Mouse (Mus musculus) lung, postnatal 0 days (tissue): ENCODE results near the gene B4galt5. TPM values are rescaled to one million over a fixed set of nuclear protein-coding genes. Genes with fewer than 3 reads are reported as not detected.

Experiments
- ATAC-seq: fragments of 200-750 bp; cut with Nextera tagmentation; 2 replicates; pipeline ENCODE4 v1.8.0; 2017; ENCODE audit warnings: moderate library complexity
- DNase-seq: peaks from one replicate; pipeline ENCODE4 v3.0.0-alpha.2; 2016; ENCODE audit warnings: low spot score
- H3K27ac ChIP-seq: fragments of 300-500 bp; sonication (generic); 2 replicates; pipeline ENCODE4 v1.5.1; 2014; ENCODE audit warnings: antibody characterized with exemption, mild to moderate bottlenecking, low read length, mixed read lengths
- H3K27me3 ChIP-seq: fragments of 300-500 bp; sonication (generic); replicated peaks from 2 replicates; pipeline ENCODE4 v1.6.1; 2014; ENCODE audit warnings: low read length, mixed read lengths; ENCODE audit not compliant: insufficient read depth
- H3K36me3 ChIP-seq: fragments of 300-500 bp; sonication (generic); 2 replicates; pipeline ENCODE4 v1.6.1; 2014; ENCODE audit warnings: low read length, mixed read lengths; ENCODE audit not compliant: insufficient read depth
- H3K4me1 ChIP-seq: fragments of 300-500 bp; sonication (generic); 2 replicates; pipeline ENCODE4 v1.6.1; 2014; ENCODE audit warnings: antibody characterized with exemption, low read depth, low read length, mixed read lengths; ENCODE audit not compliant: insufficient read depth
- H3K4me2 ChIP-seq: fragments of 300-500 bp; sonication (generic); replicated peaks from 2 replicates; pipeline ENCODE4 v1.6.1; 2014; ENCODE audit warnings: low read depth, mild to moderate bottlenecking, low read length, moderate library complexity, mixed read lengths
- H3K4me3 ChIP-seq: fragments of 300-500 bp; sonication (generic); 2 replicates; pipeline ENCODE4 v1.5.1; 2014; ENCODE audit warnings: low read depth, low read length
- H3K9ac ChIP-seq: fragments of 300-500 bp; sonication (generic); replicated peaks from 2 replicates; pipeline ENCODE4 v1.6.1; 2014; ENCODE audit warnings: low read depth, mild to moderate bottlenecking
- H3K9me3 ChIP-seq: fragments of 300-500 bp; sonication (generic); 2 replicates; pipeline ENCODE4 v1.6.1; 2016; ENCODE audit warnings: low read length, mixed read lengths
- CTCF ChIP-seq: IDR thresholded peaks from 2 replicates; pipeline ENCODE4 v1.5.1; 2016; ENCODE audit warnings: antibody characterized with exemption, mild to moderate bottlenecking
- EP300 ChIP-seq: IDR thresholded peaks from 2 replicates; pipeline ENCODE4 v1.6.1; 2016; ENCODE audit warnings: antibody characterized with exemption, mild to moderate bottlenecking, control low read depth
- WGBS: fragments of 180-500 bp; shearing (Covaris S2); extraction: QIAGEN DNeasy Blood & Tissue Kit; methylation state at CpG from one replicate; pipeline ENCODE4 v1.1.7; 2014; 5-methylcytosine and 5-hydroxymethylcytosine counted together
- polyA plus RNA-seq: library from polyadenylated mRNA; unstranded; fragments of >200 nt; fragmentation: Nextera tagmentation; extraction: Ambion mirVana; gene quantifications from 2 replicates; pipeline ENCODE4 v1.2.1, GENCODE M21; 2015

The B4galt5 gene
- polyA plus RNA-seq, 1 experiment from 2014 or later = 10.3 TPM

- Histone ChIP-seq H3K27ac (no peak overlapping the region), H3K9me3 (no peaks in the 10 kb centered on the region), H3K4me2 (no peak overlapping the region), H3K9ac (no peak overlapping the region), H3K27me3 (no peaks in the 10 kb centered on the region), H3K36me3 (no peaks in the 10 kb centered on the region), H3K4me3 (no peak overlapping the region), H3K4me1 (no peaks in the 10 kb centered on the region)
- ATAC-seq (peak; percentile 68), DNase-seq (peak; percentile 55)
- TF ChIP-seq EP300 (no peak), CTCF (no peak)
- 62% methylated on average over 13 of the region's 13 CpGs for WGBS
These were observed 55.5 kb downstream of the B4galt5 start for GRCm38 (mm10) chr2:167293289-167294085.

- Histone ChIP-seq H3K36me3 (no peaks in the 10 kb centered on the region), H3K9ac (no peak overlapping the region), H3K4me2 (no peak overlapping the region), H3K9me3 (no peaks in the 10 kb centered on the region), H3K4me3 (no peak overlapping the region), H3K4me1 (no peaks in the 10 kb centered on the region), H3K27ac (no peak overlapping the region), H3K27me3 (no peaks in the 10 kb centered on the region)
- ATAC-seq = no peak
- WGBS = 13% methylated on average over 6 of the region's 6 CpGs
- DNase-seq = no peak
- TF ChIP-seq CTCF (no peak), EP300 (no peak)
These were observed 56.1 kb downstream of the B4galt5 start for GRCm38 (mm10) chr2:167292854-167293253.

- Histone ChIP-seq H3K27me3 (no peaks in the 10 kb centered on the region), H3K4me3 (no peak overlapping the region), H3K9ac (no peak overlapping the region), H3K36me3 (no peaks in the 10 kb centered on the region), H3K4me2 (no peak overlapping the region), H3K4me1 (no peaks in the 10 kb centered on the region), H3K9me3 (no peaks in the 10 kb centered on the region), H3K27ac (no peak overlapping the region)
- ATAC-seq (peak; percentile 41; the same call in 1 of the 2 replicates), DNase-seq (no peak)
- 72% methylated on average over 4 of the region's 4 CpGs for WGBS
- TF ChIP-seq EP300 = no peak
- no peak for TF ChIP-seq CTCF
These were observed 56.8 kb downstream of the B4galt5 start for GRCm38 (mm10) chr2:167292151-167292591.

- 86% methylated on average over 11 of the region's 11 CpGs for WGBS
- no peak for DNase-seq
- Histone ChIP-seq H3K4me1 (no peaks in the 10 kb centered on the region), H3K27ac (no peak overlapping the region), H3K36me3 (no peaks in the 10 kb centered on the region), H3K4me2 (no peak overlapping the region), H3K9ac (no peak overlapping the region), H3K4me3 (no peak overlapping the region), H3K9me3 (no peaks in the 10 kb centered on the region), H3K27me3 (no peaks in the 10 kb centered on the region)
- no peak for TF ChIP-seq EP300
- no peak for TF ChIP-seq CTCF
- no peak for ATAC-seq
These were observed 57.3 kb downstream of the B4galt5 start for GRCm38 (mm10) chr2:167291656-167292055.

GRCm38 (mm10) chr2:167281461-167281860 lies 67.5 kb downstream of the B4galt5 start:
- Histone ChIP-seq H3K9me3 (no peaks in the 10 kb centered on the region), H3K27me3 (no peaks in the 10 kb centered on the region), H3K4me2 (no peak overlapping the region), H3K27ac (no peak overlapping the region), H3K9ac (no peak overlapping the region), H3K4me1 (no peaks in the 10 kb centered on the region), H3K36me3 (no peaks in the 10 kb centered on the region), H3K4me3 (no peak overlapping the region)
- ATAC-seq (no peak), DNase-seq (no peak)
- TF ChIP-seq CTCF (no peak), EP300 (no peak)
- WGBS = 93% methylated on average over 13 of the region's 13 CpGs

- DNase-seq = no peak
- H3K27me3 ChIP-seq = no peaks in the 10 kb centered on the region
- H3K9ac ChIP-seq = no peak overlapping the region
- H3K9me3 ChIP-seq = no peaks in the 10 kb centered on the region
- H3K4me1 ChIP-seq = no peaks in the 10 kb centered on the region
- no peaks in the 10 kb centered on the region for H3K36me3 ChIP-seq
- TF ChIP-seq EP300 (no peak), CTCF (no peak)
- no peak overlapping the region for H3K27ac ChIP-seq
- H3K4me2 ChIP-seq = no peak overlapping the region
- 73% methylated on average over 4 of the region's 4 CpGs for WGBS
- 0 out of 2 replicates have a peak, but pooled peaks have one; percentile 16 for ATAC-seq
- H3K4me3 ChIP-seq = no peak overlapping the region
These were observed 68.0 kb downstream of the B4galt5 start for GRCm38 (mm10) chr2:167280986-167281310.
